Mouse (Mus musculus): ENCODE results near the gene Gnaz. TPM values are rescaled to one million over a fixed set of nuclear protein-coding genes. Genes with fewer than 3 reads are reported as not detected.

Gene Gnaz
- polyA plus RNA-seq, 1 experiment = 6.4 TPM

DNA sequence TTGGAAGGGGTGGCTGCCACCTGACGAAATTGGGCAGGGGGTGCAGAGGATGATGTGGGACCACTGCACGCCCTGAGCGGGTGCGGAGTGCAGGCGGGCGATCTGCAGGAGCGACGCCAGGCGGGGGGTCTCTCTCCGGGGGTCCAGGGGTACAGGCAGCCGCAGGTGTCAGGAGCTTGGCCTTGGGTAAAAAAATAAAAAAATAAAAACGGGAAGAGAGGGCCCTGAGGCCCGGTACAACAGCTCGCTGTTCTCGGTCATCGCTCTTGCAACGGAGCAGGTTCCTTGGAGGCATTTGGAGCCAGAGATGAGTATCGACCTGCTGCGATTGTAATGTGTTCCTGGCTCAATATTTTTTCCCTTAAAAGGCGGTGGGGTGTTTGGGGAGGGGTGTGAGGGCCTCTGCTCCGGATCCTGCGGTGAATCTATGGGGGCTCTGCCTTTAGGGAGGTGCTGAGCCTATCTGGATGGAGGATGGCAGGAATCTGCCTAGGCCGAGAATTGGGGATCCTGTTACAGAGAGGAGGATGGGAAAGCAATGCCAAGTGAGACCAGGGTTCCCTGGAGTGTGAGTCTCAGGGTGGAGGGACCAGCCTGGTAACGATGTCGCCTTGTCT, 782 bp downstream of the Gnaz start:
- no peak for DNase-seq (ENCODE audit: low read depth)

DNA sequence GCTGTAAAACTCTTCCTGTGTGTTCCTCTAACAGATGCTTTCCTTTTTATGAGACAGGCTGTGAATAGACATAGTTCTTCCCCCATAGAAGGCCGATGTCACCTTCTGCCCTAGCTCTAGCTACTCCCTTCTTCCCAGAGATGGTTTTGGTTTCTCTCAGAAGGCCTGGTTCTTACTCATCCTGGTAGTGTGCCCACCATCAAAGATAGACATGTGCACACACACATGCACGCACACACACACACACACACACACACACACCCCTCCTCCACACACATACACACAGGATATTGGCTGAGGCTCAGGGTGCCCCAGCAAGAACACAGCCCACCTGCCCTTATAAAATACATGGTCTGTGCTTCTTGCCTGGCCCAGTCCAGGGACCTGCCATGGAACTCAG, 2.3 kb downstream of the Gnaz start:
- DNase-seq (ENCODE audit: low read depth) = no peak

DNA sequence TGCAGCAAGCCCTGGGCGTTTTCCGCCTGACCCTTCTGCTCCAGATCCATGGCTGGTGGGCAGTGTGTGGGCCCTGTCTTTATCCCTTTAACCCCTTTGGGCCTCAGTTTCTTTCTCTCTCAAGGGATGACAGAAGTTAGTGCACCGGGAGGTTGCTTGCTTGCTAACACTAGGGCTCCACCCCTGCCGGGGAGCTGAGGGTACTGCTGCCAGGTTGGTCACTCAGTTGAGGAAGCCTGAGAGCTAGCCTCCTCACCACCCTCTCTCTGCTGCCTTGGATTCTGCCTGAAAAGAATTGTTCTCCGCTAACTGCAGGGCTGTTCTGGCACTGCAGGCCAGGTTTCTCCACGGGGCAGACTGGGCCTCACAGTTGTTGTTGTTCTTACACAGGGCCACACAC, 6.0 kb downstream of the Gnaz start:
- DNase-seq (ENCODE audit: low read depth) = no peak

GRCm38 (mm10) chr10:74975626-74976025, 8.6 kb downstream of the Gnaz start:
- DNase-seq (ENCODE audit: low read depth) = no peak

DNA sequence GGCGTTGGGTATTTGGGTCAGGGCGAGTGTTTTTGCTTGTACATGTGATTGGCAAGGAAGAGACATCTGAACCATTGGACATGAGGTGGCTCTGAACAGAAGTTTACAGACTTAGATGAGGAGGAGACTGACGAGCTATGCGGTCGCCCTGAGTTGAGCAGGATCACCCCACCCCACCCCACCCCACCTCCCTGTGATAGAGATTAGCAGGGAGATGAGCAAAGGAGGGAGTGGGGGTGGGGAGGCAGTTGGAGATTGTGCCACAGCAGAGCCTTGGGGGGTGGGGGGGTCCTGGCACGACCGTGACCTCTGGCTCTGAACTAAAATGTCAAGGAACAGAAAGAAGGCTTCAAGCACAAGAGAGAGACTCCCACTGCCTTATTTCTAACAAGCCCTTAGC, 9.5 kb downstream of the Gnaz start:
- no peak for DNase-seq (ENCODE audit: low read depth)

- DNase-seq (ENCODE audit: low read depth) = no peak
These were observed 11.1 kb downstream of the Gnaz start for GRCm38 (mm10) chr10:74978056-74978455.

DNA sequence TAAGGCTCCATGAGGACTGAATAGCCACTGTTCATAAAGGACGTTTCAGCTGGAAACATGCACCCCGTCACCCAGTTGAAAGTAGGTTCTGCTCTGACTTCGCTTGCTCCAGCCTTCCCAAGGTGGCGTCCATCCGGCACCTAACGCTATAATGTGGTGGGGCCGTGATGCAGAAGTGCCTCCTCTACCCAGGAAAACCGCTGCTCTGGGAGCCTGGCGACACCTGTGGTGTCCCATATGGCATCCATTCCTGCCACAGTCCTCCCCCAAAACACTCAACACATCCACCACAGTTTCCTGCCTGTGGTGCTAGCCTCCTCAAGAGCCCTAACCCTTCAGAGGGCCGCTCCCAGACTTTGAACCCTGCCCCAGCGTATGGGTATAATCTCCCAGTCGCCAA, 14.2 kb downstream of the Gnaz start:
- DNase-seq (ENCODE audit: low read depth) = no peak

- no peak for DNase-seq (ENCODE audit: low read depth)
These were observed 16.2 kb downstream of the Gnaz start for GRCm38 (mm10) chr10:74983176-74983575.

- no peak for DNase-seq (ENCODE audit: low read depth)
These were observed 20.9 kb downstream of the Gnaz start for GRCm38 (mm10) chr10:74987698-74988470.

GRCm38 (mm10) chr10:74989814-74990213, 22.8 kb downstream of the Gnaz start:
- DNase-seq (ENCODE audit: low read depth) = no peak

- no peak for DNase-seq (ENCODE audit: low read depth)
These were observed 23.8 kb downstream of the Gnaz start for GRCm38 (mm10) chr10:74990584-74991322.

- DNase-seq (ENCODE audit: low read depth) = no peak
These were observed 27.9 kb downstream of the Gnaz start for GRCm38 (mm10) chr10:74994863-74995262.

- DNase-seq (ENCODE audit: low read depth) = no peak
These were observed 28.4 kb downstream of the Gnaz start for GRCm38 (mm10) chr10:74995377-74995776.

DNA sequence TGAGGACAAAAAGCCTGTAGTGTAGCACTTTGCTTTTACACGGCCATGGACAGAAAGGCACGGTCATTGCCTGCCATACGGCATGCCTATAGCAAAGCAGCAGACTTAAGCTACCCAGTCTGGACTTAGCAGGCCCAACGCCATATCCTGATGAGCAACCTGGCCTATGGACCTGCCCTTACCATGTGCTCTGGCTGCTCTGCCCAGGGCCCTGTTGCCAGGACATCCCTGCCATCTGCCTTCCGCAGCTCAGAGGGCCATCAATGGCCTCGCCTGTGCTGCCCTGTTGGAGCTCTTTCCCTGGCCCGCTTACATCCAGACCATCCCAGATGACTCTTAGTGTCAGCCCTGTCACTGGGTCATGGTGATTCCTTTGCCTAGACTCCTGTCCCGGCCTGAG, 34.4 kb downstream of the Gnaz start:
- no peak for DNase-seq (ENCODE audit: low read depth)

DNA sequence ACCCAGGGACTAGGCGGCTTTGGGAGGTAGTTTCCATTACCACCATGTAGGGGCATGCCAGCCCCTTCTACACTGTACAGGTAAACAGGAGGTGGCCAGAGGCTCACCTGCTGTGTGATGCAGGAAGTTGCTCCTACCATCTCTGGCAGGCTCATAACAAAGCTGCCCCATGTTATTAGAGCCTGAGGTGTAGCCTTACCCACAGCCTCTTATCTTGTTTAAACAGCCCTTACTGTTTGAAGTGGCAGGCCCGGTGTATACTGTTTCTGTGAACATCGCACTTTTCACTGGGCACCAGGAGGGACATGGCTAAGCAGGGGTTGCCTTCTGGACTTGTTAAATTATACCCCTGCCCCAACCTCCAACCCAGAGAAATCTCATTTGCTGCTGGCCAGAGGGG, 37.1 kb downstream of the Gnaz start:
- DNase-seq (ENCODE audit: low read depth) = no peak

DNA sequence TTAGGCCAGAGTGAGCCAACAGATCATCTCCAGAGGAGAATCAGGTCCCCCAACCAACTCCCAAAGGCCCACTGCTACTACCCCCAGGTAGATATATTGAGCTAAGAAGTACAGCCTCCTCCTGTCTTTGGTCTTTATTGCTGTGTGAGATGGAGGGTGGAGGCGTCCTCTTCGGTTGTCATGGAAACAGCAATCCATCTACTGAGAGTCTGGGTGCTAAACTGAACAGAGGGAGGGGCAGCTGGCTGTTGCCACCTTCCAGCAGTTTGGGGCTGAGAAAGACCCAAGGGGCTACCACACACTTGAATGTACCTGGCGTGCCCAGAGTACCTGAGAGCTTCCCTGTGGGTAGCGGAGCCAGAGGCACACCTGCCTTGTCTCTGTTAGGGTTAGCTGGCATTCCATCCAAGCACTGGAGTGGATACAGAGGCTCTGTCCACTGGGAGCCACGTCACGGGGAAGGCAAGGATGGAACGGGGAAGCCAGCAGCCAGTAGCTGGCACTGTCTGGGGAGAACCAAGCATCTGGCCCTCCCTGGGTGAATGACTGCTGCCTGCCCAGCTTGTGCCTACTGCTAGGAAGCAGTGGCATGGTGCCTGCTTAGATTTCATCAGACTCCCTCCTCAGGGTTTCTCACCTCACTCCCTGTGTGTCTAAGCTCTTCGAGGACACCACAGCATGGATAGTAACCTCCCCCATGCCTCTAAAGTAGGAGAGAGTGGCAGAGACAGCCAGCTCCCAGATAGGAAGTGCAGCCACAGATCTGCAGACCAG, 40.1 kb downstream of the Gnaz start:
- DNase-seq (ENCODE audit: low read depth) = no peak

DNA sequence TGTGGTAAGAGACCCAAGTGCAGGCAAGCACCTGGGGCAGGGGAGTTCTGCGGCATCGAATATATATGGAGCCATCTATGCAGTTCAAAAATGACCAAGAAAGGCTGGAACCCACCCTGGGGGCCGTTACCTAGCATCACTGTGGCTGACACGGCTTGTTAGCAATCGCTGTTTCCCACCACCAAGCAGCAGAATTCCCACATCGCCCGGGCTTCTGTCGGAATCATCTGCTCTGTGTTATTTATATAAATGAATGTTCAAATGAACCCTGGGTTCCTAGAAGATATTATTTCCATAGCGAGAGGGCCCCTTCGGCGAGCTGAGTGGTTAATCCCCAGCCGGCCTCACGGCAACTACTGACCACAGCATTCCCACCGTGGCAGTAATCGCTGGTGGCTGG, 43.7 kb downstream of the Gnaz start:
- no peak for DNase-seq (ENCODE audit: low read depth)

GRCm38 (mm10) chr10:75015465-75015864, 48.5 kb downstream of the Gnaz start:
- no peak for DNase-seq (ENCODE audit: low read depth)

- DNase-seq (ENCODE audit: low read depth) = no peak
These were observed 49.5 kb downstream of the Gnaz start for GRCm38 (mm10) chr10:75016481-75016880.

GRCm38 (mm10) chr10:75020271-75020670, 53.3 kb downstream of the Gnaz start:
- DNase-seq (ENCODE audit: low read depth) = no peak

GRCm38 (mm10) chr10:75021138-75021537, 54.2 kb downstream of the Gnaz start:
- DNase-seq (ENCODE audit: low read depth) = no peak

DNA sequence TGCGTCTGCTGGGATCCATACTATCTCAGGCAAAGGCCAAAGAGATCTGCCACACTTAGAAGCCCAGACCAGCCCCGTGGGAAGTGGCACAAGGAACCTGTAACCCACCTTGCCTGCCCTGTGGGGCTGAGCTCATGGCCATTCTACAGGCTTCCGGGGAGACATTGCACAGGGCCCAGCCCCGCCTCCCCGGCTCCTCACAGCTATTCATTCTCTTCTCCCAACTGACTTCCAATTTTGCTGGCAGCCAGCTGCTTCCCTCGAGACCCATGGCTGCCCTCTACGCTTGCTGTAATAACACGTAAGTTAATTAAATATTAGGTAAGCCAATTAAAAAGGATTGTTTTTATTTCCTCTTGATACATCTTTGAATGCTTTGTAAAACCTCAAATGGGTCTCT, 59.5 kb downstream of the Gnaz start:
- DNase-seq (ENCODE audit: low read depth) = no peak
